Mouse (Mus musculus): Measurements from ENCODE around the gene Dgkh. TPM values are rescaled to one million over a fixed set of nuclear protein-coding genes. Genes with fewer than 3 reads are reported as not detected.
"Not testable (repeated sequence)": the region's sequence is repeated elsewhere in the genome, so short reads cannot be mapped to it uniquely, and the experiment has no call there.

Dgkh gene
- polyA plus RNA-seq, 1 experiment = 5.6 TPM

- no peak for DNase-seq (ENCODE audit: low spot score)
Observed at GRCm38 (mm10) chr14:78630923-78631875, 101.4 kb downstream of the Dgkh start.

DNA sequence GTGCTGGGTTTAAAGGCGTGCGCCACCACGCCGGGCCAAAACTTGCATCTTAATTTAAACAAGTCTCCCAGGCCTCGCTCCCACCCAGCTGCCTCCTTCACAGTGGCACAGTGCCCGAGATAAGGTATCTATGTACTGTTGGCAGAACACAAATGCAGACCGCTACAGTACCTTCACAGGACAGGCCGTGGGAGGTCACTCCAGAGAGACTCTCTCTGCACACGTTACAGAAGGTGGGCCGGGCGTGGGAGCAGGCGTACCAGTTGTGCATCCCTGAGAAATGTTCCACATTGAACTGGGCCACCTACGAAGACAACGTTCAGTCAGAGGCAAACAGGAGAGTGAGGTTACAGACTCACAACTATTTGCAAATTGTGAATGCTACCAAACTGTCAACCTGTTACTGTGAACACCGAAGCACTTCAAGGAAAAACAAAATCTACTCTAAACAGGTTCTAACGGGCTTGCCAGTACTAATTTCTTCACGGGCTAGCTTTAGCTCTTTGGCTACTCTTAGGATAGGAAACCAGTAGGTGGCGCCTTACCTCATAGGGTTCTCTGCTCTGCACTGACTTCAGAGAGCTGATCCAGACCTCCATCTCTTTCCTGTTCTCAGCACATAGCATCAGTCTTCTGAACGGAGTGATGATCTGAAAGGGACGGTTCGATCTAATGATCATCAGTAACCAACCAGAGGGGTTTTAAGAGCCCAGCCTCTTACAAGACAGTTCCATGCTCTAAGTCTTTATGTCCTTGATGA, 104.9 kb downstream of the Dgkh start:
- no peak for DNase-seq (ENCODE audit: low spot score)

GRCm38 (mm10) chr14:78618883-78619295, 113.7 kb downstream of the Dgkh start:
- DNase-seq (ENCODE audit: low spot score) = no peak

DNA sequence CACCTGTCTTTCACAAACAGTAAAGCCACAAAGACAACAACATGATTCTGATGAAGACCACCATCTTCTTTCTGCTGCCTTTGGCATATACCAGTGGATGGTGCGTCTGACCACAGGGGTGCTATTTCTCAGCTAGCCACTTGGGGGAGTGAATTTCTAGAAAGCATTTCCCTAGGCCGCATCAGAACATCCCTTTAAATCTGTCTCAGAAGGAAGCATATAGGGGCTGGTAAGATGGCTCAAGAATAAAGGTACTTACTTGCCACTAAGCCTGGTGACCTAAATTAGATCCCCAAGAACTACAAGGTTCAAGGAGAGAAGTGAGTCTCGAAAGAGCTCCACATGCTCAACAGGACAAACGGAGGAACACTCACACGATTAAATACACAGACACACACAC, 119.0 kb downstream of the Dgkh start:
- DNase-seq (ENCODE audit: low spot score) = no peak

DNA sequence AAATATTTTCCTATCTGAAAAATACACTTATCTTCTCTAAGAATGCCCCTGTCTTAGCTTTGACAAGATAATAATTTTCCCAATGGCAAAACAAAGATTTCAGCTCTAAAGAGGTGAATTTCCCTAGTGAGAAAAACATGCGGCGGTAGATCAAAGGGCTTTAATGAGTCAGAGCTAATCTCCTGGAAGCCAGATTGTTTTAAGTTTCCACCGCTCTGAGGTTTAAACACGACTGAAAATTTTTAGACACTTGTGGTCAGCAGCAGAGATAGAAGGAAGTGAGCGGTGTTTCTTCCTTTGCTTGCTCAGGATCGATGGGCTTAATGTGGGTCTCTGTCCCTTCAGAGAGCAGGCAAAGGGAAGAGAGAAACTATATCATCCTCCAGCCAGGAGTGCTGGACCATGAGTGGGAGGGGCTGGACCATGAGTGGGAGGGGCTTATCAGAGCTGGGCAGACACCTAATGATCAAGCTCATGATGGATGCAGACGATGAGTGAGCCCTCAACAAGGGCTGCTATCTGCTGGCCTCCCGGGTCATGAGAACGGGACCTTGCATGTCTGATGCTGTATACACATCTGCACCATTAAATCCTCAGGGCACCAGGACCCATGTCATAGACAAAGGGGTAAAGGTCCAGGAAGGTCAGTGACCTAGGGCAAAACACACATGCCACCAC, 120.3 kb downstream of the Dgkh start:
- no peak for DNase-seq (ENCODE audit: low spot score)

DNA sequence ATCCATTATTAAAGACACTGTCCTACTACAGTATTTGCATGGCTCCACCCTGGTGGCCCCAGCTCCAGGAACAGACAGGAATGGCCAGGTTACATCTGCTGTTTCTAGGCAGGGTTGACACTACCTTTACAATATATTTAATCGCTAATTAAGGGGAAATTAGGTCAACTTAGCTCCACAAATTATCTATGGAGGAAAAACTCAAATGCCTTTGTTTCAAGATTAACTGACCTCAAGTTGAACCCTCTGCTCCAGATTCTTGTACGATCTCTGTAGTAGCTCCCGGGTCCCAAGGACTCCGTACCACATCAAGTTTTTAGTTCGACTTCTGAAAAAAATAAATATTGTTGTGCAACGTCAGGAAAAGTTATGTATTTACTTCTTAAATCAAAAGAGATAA, 137.7 kb downstream of the Dgkh start:
- DNase-seq (ENCODE audit: low spot score) = no peak

- DNase-seq (ENCODE audit: low spot score) = no peak
Observed at GRCm38 (mm10) chr14:78592965-78593364, 139.6 kb downstream of the Dgkh start.

DNA sequence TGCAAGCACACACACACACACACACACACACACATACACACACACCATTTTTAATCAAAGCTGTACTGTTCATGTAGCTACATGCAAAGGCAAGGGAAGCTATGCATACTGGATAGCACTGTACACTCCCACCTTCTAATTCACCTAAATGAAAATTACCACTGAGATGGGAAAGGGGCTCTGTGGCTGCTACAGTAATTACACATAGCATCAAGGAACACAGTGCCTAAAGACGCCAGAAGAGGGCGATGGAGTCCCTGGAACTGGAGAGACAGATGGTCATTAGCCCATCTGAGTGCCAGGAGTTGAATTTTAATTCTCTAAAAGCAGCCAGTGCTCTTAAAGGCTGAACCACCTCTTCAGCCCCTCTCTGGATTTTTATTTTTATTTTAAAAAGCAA, 142.2 kb downstream of the Dgkh start:
- no peak for DNase-seq (ENCODE audit: low spot score)

DNA sequence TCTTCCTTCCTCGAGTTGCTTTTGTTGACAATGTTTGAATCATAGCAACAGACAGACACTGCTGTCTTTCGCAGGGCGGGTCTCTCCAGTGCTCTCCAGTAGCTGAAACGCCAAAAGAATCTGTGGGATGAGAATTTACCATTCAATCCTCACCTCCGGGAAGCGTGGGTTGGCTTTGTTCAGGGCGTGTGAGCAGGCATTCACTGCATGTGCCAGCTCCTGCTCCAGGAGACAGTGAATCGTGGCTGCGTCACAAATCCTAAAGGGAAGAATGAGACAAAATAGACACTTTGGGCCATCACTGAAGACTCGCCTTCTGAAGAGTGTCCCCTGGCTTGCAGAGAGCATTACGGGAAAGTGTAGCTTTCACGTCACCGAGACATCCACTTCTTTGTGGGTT, 148.4 kb downstream of the Dgkh start:
- no peak for DNase-seq (ENCODE audit: low spot score)

- DNase-seq (ENCODE audit: low spot score) = no peak
Observed at GRCm38 (mm10) chr14:78583168-78583567, 149.4 kb downstream of the Dgkh start.

DNA sequence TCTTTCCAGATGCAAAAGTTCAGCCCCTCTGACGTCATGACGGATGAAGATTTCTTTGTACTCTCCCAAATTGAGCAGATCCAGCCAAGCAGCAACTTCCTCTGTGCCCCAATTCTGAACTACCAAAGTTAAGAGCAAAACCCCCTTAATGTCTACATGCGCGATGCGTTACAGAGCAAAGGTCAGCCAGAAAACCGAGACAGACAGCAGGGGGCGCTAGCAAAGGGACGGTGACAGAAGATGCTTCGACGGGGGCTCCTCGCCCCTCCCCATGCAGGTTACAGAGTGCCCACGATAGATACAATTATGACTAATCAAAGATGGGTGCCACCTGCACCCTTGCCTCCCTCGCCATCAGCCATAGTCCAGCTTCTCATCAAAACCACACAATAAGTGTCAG, 156.7 kb downstream of the Dgkh start:
- DNase-seq (ENCODE audit: low spot score) = no peak

- DNase-seq (ENCODE audit: low spot score) = no peak
Observed at GRCm38 (mm10) chr14:78568410-78568809, 164.2 kb downstream of the Dgkh start.

- DNase-seq (ENCODE audit: low spot score) = no peak
Observed at GRCm38 (mm10) chr14:78566431-78566830, 166.1 kb downstream of the Dgkh start.

DNA sequence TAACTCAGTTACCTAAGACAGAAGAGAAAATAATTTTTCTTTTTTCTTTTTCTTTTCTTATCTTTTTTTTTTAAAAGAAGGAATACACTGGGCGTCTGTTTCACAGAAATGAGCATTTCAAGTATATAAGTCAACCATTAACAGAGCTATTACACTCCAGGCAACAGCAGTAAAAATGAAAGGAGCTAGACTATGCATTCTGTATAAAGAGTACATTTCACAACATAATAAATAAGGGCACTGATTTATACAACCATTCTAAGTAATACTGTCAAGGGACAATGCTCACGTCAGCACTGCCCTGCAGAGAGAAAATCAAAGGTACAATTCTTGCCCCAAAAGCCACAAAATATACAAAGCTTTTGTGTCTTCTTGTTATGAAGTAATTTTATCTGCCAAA, 168.3 kb downstream of the Dgkh start:
- DNase-seq (ENCODE audit: low spot score) = no peak

DNA sequence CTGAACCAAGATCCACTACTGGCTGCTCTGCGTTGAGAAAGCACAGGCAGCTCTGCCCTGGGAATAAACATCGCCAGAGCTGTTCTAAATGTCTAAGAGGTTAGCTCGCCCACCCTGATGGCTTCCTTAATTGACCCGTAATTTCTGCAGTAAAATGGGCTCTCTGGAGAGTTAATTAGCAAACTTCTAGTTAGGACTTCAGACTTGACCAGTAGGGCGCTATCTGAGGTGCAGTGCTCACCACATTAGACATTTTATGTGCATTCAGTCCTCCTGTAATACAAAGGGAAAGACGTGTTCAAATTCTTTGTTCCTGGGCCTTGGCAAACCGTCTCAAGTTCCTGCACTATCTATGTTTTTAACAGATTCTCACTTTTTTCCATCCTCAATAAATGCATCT, 169.4 kb downstream of the Dgkh start:
- no peak for DNase-seq (ENCODE audit: low spot score)

DNA sequence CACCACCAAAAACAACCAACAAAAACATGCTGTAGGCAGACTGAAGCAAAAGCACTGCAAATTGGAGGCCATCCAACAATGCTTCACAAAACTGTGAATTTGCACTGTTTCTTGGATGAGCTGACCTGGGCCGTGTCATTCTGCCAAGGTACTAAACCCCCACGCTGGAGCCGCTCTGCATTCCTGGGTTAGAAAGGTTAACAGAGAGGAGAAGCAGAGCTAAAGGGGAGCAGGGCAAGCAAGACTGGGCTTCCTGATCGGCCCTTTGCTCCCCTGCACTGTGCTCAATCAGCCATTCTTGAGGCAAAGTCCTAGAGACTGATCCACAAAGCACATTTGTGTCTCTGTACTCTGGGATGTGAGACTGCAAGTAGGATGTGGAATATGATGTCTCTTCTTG, 170.5 kb downstream of the Dgkh start:
- no peak for DNase-seq (ENCODE audit: low spot score)

GRCm38 (mm10) chr14:78559042-78559441, 173.5 kb downstream of the Dgkh start:
- DNase-seq (ENCODE audit: low spot score) = no peak

GRCm38 (mm10) chr14:78554830-78555229, 177.7 kb downstream of the Dgkh start:
- not testable (repeated sequence) for DNase-seq (ENCODE audit: low spot score)

- no peak for DNase-seq (ENCODE audit: low spot score)
Observed at GRCm38 (mm10) chr14:78553661-78554060, 178.9 kb downstream of the Dgkh start.

GRCm38 (mm10) chr14:78548807-78549206, 183.8 kb downstream of the Dgkh start:
- no peak for DNase-seq (ENCODE audit: low spot score)

GRCm38 (mm10) chr14:78541319-78541718, 191.3 kb downstream of the Dgkh start:
- DNase-seq (ENCODE audit: low spot score) = no peak

DNA sequence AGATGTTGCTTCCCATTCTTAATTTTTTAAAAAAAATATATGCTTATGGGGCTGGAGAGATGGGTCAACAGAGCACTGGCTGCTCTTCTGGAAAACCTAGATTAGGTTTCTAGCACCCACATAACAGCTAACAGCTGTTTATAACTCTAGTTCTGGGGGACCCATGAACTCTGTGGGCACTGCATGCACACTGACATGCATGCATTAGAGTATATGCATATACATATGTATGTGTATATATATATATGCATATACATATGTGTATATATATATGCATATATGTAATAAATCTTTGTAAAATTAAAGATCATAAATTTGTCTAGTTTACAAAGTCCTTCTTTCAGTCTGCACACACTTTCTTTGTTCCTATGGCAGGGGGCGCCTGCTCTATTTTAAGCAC, 192.8 kb downstream of the Dgkh start:
- DNase-seq (ENCODE audit: low spot score) = no peak

Measured in urinary bladder, adult 2 months (tissue).